Mouse (Mus musculus): ENCODE measurements around the gene Sbf1.

Sbf1 gene

DNA sequence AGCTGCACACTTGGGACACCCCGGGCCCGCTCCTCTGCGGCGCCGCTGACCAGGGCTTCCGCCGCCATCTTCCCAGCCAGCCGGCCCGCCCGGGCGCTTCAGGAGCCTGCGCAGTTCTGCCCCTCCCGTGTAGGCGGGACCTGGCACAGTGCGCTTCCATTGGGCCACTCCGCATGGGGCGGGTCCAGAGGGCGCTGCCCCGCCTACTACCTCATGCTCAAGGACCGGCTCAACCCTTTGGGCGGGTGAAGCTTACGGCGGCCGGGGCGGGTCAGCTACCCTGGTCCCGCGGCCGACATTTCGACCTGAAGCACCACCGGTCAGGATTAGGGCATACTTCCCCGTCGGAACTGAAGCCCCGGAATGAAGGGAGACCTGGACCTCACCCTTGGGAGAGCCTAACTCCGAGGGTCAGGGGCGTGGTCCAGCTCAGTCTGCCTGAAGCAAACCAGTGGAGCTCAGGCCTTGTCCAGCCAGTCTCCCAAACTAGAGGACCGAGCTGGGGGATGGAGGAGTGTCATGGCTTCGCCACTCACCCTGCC lies at the start of gene Sbf1:
Gene Sbf1, minus strand, starts transcription at position 122 of the 542 bp plus-strand sequence.
- DNase-seq (ENCODE audit: low spot score in 2 of 2): peak; percentile 97 to 98

DNA sequence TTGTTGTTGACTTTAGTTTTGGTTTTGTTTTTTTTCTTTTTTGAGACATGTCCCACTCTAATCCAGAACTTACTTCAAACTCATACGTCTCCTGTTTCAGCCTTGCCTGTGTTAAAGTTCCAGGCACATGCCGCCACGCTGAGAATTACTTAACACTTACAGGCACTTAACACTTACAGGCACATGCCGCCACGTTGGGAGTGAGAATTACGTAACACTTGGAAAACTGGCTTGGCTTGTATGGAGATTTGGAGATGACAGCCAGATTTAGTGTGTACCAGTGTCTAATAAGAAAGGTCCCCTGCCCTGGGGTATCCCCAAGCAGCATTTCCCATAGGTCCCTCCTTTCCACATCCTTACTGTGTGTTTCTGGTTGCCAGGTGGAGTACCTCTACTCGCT lies 47.9 kb upstream of the Sbf1 start:
- no peak for DNase-seq (ENCODE audit: low spot score in 2 of 2)

- no peak for DNase-seq (ENCODE audit: low spot score in 2 of 2)
Observed at GRCm38 (mm10) chr15:89358784-89359183, 43.7 kb upstream of the Sbf1 start.

DNA sequence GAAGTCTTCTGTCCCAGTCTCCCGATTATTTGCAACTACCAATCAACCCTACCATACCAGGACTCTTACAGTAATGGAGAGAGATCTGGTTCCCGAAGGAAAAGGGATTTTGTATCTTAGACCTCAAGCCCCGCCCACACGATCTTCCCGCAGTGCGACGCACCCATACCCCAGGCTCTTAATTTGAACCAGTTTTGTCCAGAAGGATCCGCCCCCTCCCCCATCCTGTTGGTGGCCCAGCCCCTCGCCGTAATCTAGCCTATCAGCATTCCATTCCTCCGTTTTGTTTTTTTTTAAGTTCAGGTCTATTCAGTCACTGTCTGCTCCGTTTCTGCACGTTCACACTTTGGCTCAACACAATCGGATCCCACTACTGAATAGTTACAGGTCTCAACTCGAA lies 41.3 kb upstream of the Sbf1 start:
- DNase-seq (ENCODE audit: low spot score in 2 of 2): peak; percentile 71 to 79

DNA sequence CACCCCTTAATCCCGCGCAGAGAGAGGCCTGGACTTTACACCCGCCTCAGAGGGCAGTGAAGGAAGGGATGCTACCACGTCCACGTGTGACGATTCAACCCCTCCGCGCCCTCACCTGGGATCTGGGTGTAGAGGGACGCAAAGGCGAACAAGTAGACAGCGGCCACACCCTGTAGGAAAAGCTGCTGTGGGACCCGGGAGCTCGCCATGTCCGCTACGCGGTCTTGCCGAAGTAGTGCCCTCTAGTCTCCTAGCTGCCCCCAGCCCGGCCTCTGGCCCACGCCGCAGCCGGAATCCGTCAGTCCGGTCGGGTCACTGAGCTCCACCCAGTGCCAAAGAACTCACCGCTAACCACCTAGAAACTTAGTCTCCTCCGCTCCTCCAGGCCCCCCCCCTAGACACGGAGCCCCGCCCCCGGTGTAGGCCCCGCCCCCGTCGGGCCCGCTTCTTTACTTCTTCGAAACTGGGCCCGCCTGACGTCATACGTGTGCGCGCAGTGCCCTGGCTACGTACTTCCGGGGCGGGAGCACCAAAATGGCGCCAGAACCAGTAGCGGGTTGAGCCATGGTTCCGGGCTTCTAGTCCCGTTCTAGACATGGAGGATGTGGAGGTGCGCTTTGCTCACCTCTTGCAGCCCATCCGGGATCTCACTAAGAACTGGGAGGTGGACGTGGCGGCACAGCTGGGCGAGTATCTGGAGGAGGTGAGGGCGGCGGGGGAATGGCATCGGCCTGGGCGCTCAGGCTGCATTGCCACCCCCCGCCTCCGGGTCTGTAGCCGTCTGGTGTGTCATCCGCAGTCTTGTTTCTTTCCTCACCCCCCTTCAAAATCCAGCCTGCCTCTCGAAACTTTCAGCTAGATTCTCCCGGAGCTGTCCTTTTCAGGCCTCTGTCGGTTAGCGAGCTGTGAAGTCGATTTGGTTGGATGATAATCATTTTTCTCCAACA lies 40.4 kb upstream of the Sbf1 start, which contains the start of the genes Lmf2 and Ncaph2:
Gene Lmf2, minus strand, starts transcription at position 419 of the 947 bp plus-strand sequence.
Gene Ncaph2, plus strand, starts transcription at position 479 of the 947 bp plus-strand sequence.
- peak; percentile 89 to 93 for DNase-seq (ENCODE audit: low spot score in 2 of 2)

GRCm38 (mm10) chr15:89354455-89354854 lies 39.3 kb upstream of the Sbf1 start:
- no peak for DNase-seq (ENCODE audit: low spot score in 2 of 2)

DNA sequence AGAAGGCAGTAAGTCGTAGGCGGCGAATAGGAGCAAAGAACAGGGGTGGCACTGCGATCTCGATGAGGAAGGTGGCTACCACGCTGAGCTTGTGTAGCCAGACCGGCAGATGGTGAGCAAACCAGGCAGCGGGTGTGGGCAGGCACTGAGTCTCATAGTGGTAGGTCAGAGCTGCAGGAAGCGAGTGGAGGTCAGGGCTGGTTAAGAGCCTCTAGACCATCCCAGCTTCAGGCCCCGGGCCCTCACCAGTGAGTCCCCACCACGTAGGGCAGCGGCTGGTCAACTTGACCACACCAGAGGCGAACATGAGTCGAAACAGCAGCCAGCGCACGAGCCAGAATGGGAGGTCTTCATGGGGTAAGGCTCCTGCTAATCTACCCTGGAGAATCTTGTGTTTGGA lies 38.7 kb upstream of the Sbf1 start:
- DNase-seq (ENCODE audit: low spot score in 2 of 2): no peak

GRCm38 (mm10) chr15:89352795-89353194 lies 37.7 kb upstream of the Sbf1 start:
- no peak for DNase-seq (ENCODE audit: low spot score in 2 of 2)

DNA sequence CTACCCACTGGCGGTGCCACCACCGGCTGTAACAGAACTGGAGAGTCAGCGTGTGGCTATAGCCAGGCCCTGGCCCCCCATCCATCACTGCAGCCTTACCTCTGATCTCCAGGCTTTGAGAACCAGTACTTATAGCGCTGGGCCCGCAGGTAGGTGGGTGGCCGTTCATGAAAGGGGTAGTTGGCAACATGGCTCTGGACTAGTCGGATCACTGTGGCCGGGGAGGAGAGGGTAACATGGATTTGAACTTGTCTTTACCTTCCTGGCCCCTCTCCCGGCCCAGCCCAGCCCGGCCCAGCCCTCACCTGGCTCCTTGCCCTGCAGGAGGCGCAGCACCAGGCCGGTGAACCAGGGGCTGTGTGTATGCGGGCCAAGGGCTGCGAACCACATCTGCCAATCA lies 36.9 kb upstream of the Sbf1 start:
- no peak for DNase-seq (ENCODE audit: low spot score in 2 of 2)

DNA sequence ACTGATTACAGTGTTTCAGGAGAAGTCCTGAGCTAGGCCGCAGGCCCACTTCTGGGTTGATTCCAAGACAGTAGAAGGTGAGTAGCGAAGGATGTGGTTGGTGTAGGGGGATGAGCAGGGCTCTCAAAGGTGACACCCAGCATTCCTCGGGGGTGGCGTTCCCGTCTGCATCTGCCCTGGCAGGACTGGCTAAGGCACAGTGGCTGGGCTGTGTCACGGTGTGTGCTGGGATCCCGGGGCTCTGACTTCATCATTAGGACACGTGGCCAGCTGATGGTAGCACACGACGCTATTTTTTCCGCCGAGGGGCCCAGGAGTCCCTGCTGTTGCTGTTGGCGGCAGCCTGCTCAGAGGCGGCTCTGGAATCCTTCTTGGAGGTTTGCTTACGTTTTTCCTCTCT lies 36.2 kb upstream of the Sbf1 start:
- DNase-seq (ENCODE audit: low spot score in 2 of 2): no peak

DNA sequence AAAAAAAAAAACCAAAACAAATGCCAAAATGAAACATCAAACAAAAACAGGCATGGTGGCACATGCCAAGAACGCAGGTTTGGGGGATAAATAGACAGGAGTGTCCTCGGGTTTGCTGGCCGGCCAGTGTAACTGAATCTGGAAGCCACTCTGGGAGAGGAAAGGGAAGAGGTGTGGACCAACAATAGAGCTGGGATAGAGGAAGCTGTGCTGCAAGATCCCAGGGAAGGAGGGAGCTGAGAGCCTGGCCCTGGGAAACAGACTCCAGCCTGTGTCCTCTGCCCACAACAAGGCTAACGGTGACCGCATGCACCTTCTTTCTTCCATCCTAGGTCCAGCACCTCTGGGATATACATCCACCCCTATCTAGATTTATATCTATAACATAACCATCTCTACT lies 35.3 kb upstream of the Sbf1 start:
- no peak for DNase-seq (ENCODE audit: low spot score in 2 of 2)

- no peak for DNase-seq (ENCODE audit: low spot score in 2 of 2)
Observed at GRCm38 (mm10) chr15:89343325-89343724, 28.2 kb upstream of the Sbf1 start.

DNA sequence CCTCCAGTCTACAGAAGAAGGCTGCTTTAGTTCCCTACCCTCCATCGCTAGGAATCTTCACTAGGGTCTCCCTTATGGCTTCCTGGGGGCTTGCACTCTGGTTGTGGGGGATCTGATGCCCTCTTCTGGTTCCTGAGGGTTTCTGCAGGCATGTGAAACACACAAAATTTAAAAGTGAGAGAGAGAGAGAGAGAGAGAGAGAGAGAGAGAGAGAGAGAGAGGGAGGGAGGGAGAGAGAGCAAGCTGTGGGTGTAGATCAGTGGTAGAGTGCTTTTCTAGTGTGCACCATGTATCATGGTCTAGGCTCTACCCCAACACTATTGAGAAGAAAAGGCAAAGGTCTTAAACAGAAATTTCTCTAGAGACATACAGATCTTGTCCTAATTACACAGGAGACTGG lies 26.6 kb upstream of the Sbf1 start:
- no peak for DNase-seq (ENCODE audit: low spot score in 2 of 2)

- no peak for DNase-seq (ENCODE audit: low spot score in 2 of 2)
Observed at GRCm38 (mm10) chr15:89340136-89340535, 25.0 kb upstream of the Sbf1 start.

- no peak for DNase-seq (ENCODE audit: low spot score in 2 of 2)
Observed at GRCm38 (mm10) chr15:89339696-89340095, 24.6 kb upstream of the Sbf1 start.

- no peak for DNase-seq (ENCODE audit: low spot score in 2 of 2)
Observed at GRCm38 (mm10) chr15:89336422-89336821, 21.3 kb upstream of the Sbf1 start.

GRCm38 (mm10) chr15:89334774-89335537 lies 19.8 kb upstream of the Sbf1 start:
- DNase-seq (ENCODE audit: low spot score in 2 of 2): no peak

DNA sequence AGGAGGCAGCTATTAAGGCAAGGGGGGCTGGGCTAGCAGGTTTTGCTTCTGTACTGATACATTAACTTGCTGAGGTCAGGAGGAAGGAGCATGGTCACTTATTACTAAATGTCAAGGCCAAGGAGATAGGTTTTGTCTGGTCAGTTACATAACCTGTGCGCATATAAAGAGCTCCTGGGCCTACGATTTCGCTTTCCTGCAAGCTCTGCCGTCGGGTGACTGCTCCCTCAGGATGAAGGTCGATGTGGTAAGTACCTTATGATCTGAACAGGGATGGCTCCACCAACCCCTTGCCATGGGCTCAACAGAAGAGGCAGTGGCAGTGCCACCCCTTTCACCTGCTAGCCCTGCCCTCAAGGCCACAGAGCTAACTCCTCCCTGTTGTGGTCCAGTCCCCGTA lies 19.2 kb upstream of the Sbf1 start, which contains the start of gene Miox:
Gene Miox, plus strand, starts transcription at position 128 of the 400 bp plus-strand sequence.
- DNase-seq (ENCODE audit: low spot score in 2 of 2): no peak

DNA sequence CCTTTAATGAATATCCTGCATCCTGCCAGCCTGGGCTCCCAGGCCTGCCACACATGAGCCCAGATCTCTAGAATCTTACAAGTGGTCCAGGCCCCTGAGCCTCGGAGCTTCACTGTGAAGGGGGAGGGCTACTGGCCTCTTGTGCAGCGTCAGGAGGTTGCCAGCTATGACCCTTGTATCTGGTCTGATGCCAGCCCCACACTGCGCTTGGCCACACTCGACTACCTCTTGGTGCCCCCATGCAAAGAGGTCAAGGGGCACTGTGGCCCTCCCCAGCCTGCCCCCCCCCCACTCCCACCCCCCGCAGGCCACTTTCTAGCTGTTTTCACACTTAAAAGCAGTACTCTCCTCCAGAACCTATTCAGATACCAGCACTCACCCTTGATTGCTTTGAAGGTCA lies 11.3 kb upstream of the Sbf1 start:
- DNase-seq (ENCODE audit: low spot score in 2 of 2): no peak

GRCm38 (mm10) chr15:89323656-89324055 lies 8.5 kb upstream of the Sbf1 start:
- no peak for DNase-seq (ENCODE audit: low spot score in 2 of 2)

- DNase-seq (ENCODE audit: low spot score in 2 of 2): no peak
Observed at GRCm38 (mm10) chr15:89322670-89323522, 7.8 kb upstream of the Sbf1 start, which contains the start of gene Adm2. Gene Adm2 (plus strand): TSS chr15:89322720.

All from frontal cortex, postnatal 10 days (tissue).